Mouse (Mus musculus): ENCODE data around the gene Egfl7. TPM values are rescaled to one million over a fixed set of nuclear protein-coding genes. Genes with fewer than 3 reads are reported as not detected.

Egfl7 gene
- total RNA-seq, 2 experiments from 2014 or later = 42.3 to 67.2 TPM

DNA sequence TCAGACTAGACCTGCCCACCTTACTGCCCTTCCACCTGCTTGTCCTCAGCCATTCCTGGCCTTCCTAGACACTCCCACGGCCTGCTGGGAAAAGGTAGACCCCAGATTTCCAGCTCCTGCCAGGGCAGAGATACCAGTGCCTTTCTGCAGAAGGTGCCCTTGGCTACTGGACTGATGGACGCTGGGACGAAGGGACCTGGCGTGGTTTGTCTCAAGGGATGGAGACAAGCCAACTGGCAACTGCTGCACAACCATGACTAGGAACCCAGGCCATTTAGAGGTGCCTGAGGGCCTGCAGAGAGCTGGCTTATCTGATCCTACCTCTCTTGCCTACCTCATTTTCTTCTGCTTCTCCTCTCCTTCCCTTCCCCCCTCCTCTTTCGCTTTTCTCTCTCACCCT, 35.1 kb downstream of the Egfl7 start:
- DNase-seq = no peak

DNA sequence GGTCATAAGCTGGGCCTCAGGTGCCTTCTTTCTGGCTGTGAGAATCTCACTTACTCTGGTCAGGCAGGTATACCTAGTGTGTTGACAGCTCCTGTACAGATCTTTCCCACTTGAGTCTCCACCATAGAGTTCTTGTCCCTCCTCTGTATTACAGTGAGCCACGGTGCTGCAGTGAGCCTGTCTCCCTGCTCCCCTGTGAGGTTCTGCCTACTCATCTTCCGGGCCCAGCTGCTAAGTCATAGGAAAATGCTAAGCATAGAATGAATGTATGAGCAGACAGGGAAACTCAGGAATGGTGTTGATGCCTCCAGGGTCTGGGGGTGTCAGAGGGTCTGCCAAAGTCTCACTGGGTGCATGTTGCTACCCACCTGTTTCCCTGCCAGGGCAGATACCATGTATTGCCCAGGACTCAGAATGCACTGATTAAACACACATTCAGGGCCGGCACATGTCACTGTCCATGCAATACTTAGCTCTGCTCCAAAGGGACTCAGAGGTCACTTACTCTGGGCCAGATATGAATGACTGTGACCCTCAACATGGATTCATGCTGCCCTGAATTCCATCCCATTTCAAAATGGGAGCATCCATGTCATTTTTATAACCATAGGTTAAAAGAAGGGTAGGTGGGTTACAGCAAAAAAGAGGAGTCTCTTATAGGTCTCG, 35.8 kb downstream of the Egfl7 start:
- no peak for DNase-seq

DNA sequence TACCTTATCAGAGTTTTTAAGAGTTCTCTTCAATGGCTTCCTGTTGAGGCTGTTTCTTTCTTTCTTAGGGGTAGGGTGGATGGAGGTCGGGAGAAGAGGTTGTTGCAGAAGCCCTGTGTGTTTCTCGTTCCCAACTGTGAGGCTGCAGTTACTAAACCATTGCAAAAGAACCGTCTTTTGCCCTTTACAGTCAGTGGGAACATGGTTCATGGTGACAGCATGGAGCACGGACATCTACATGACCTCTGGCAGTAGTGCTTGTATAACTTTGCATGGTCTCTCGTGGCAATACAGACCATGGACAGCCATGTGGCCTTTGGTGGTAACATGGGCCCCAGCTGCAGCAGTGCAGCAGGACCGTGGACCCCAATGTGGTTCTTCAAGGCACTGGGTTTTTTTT, 37.5 kb downstream of the Egfl7 start:
- no peak for DNase-seq

DNA sequence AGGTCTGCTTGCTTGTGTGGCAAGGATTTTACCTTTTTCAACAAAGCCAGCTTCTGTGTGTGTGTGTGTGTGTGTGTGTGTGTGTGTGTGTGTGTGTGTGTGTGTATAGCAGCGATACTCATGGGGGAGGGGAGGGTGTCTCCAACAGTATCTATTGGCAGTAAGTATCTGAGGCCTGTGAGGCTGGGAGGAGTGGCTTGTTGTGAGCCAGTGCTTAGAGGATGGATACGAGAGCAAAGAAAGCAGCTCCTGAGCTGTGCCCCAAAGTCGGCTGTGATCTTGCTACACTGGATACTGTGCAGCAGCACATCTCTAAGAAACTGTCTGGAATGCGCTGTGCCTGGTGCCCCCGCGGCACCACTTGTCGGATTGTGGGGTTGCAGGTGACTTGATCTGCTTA, 38.1 kb downstream of the Egfl7 start:
- DNase-seq = no peak

DNA sequence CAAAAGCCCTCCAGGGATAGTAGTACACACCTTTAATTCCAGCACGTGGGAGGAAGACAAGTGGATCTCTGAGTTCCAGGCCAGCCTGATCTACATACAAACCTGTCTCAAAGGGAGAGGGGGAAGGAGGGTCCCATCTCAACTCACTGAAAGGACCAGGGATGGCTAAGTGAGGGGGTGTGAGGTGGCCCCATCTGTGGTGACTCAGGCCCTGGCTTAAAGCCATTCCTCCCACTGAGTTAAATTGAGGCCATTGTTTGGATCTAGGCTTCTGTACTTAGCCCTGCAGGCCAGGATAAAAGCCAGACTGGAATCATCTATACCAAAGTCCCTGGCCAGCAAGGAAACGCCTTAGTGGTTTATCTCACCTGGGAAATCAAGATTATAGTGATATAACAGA, 41.4 kb downstream of the Egfl7 start:
- no peak for DNase-seq

DNA sequence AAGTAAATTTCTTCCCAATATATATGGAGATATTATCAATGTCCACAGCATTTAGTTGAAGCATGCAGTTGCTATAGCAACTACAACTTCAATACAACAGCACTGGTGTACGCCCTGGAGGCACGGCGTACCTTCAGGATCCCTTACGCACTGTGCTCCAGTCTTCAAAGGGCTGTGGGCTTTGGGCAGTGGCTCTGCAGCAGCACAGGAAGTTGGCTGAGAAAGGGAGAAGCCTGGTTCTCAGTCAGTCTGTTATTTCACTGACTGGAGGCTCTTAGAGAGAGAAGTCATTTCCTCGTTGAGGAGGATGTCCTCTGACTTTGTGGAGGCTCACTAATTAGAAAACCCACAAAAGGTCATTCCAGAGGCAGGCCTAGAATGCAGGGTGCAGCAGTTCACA, 43.2 kb downstream of the Egfl7 start:
- no peak for DNase-seq

DNA sequence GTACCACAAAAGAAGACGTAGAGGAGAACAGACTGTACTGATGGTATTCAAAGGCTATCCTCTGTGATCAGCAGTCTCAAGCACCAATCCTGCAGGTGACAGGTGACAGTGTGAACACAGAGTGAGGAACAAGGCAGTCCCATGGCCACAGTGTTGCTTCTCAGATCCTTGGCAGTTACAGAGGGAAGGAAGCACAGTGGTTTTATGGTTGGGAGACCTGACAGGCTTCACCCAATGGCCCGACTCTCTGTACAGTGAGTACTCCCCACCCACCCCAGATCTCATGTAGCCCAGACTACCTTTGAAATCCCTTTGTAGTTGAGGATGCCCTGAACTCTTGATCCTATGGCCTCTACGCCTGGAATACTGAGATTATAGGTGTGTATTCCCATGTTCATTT, 45.6 kb downstream of the Egfl7 start:
- no peak for DNase-seq

DNA sequence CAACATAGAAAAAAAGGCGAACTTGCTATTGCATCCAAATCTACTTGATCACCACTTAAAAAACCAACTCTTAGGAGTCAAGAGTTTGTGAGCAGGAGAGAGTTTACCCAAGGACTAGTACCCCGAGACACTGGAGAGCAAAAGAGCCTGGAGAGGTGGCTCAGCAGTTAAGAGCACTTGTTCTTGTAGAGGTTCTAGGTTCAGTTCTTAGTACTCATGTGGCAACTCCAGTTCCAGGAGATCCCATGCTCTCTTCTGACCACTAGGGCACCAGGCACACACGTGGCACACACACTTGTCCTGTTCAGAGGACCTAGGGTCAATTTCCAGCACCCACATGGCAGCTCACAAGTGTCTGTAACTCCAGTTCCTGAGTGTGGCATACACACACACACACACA, 46.3 kb downstream of the Egfl7 start:
- no peak for DNase-seq

DNA sequence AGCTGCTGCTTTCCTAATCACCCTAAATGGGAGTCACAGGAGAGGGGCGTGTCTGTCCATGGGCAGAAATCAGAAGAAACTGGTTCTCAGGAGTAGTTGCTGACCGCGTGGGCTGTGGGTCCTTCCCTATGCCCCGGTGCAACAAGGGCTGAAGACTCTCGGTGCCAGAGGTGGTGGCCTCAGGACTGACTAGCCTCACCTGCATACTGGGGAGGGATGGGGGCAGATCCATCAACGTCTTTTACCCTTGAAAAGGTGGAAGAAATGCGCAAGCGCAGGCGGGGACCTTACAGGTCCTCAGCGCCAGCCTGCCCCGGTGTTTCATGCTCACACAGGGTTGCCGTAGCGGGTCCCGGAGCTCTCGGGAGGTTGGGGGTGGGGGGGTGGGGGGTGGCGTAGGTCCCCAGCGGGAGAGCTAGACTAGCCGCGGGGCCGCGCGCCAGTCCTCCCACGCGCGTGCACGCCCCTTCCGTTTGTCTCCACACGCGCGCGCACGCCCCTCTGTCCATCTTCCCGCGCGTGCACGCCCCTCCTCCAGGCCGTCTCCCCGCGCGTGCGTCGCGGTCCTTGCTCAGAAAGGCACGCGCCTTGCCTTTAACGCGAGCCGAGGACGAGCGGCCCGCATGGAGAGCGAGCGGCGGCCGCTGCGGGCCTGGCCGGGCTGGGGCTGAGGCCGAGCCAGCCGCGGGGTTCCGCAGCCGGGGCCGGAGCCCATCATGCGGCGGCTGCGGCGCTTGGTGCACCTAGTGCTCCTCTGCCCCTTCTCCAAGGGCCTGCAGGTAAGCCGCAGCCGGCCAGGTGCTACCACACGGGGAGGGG, 48.3 kb downstream of the Egfl7 start, which contains the start of gene Fam69b:
Fam69b (plus strand) TSS at position 537 of the 819 bp plus-strand sequence.
- peak; percentile 44 for DNase-seq

DNA sequence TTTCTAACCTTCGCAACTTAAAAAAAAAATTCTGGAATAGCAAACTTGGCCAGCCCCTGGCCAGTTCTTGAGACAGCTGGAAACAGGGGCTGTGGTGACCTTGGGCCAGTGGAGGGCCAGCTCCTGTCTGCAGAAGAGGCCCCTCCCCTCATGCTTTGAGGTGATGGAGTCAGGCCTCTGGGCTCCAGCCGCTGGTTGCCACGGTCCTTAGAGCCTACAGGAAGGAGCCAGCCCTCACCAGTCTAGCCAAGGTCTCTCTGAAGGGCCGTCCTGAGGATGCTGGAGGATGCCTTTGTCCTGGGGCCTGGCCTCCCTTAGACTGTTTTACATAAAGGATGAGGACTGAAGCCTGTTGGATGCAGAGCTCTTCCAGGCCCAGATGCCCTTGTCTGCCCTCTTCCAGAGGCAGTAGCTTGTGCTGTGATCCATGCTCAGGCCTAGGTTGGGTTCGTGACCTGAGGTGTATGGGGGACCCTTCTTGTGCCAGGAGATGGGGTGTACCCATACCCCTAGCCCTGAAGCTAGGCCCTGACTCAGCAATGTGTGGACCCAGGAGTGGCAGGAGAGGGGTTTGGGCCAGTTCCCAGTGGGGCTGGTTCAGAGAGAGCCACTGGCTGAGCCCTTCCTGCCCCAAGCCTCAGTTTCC, 49.1 kb downstream of the Egfl7 start:
- DNase-seq = no peak

DNA sequence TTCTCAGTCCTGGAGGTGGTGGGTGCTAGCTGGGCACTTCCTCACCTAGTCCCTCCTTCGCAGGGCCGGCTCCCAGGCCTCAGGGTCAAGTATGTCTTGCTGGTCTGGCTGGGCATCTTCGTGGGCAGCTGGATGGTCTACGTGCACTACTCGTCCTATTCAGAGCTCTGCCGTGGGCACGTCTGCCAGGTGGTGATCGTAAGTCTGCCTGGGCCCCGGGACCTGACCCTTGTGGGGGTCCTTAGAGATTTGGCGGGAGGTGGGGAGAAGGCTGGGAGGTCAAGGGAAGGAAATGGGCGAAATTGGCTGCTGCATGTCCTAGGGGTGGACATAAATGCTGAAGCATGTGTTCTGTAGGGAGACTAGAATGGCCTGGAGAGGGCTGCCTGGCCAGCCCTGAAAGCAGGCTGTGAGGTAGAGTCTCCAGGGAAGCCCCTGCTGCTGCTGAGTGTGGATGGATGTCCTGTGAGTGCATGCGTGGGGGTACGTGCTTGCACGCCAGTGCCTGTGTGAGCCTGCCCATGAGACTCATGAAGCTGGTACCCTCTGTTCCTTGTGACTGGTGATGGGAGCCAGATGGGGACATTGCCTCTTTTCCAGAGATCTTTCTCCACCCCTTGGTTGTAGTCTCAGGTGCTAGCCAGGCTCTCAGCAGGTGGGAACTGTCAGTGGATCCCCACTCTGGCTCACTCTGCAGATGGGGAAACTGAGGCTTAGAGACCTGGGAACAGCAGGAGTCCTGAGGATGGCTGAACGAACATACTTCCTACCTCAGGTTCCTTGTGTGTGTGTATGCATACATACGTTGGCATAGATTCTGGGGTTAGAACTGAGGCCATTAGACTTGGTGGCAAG, 53.0 kb downstream of the Egfl7 start:
- DNase-seq = no peak

DNA sequence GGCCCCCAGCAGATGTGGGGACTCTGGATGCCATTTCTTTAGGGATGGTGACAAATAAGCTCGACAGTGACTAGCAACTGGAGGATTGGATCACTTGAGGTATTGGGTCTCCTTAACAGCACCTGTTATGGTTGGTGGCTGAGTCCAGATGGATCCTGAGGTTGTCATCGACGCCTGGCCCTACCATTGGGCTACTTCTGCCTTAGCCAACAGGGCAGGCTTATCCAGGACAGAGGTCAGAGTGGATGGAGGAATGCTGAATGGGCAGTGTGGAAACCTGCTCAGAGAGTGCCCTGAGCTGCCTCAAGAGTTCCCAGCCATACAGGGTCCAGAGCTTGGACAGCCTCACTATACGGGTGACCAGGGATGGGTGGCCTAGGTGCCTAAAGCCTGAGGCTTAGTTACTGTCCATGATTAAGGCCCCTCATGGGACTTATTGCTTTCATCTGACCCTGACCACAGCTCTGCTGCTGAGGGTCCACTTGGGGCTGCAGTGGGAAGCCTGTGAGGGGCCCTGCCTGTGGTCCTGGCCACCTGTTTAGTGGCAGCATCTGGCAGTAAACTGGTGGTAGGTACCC, 54.2 kb downstream of the Egfl7 start:
- no peak for DNase-seq

DNA sequence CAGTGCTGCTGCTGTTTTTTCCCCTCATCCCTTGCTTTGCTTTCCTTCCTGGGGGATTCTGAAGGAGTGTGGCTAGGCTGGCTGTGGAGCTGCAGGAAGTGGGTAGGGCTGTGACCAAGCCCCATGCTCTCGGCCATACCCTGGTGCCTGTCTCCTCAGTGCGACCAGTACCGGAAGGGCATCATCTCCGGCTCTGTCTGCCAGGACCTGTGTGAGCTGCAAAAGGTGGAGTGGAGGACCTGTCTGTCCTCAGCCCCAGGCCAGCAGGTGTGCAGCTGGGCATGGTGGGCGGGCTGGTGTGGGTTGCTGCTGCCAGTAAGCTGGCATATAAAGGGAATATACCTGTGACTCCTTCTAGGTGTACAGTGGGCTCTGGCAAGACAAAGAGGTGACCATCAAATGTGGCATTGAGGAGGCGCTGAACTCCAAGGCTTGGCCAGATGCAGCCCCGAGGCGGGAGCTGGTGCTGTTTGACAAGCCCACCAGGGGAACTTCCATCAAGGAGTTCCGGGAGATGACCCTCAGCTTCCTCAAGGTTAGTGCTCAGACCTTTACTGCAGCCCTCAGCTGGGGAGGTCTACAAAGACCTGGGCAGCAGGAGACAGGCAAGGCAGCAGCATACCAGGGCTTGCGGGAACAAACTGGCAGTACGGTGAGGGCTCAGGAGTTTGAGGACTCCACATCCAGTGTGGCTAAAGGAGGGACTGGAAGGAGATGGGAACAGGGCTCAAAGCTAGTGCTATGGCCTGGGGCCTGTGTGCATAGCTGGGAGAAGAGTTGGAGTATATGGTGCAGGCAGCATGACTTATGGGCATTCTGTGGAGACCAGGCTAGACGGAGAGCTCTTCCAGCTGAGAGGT, 55.0 kb downstream of the Egfl7 start:
- no peak for DNase-seq

DNA sequence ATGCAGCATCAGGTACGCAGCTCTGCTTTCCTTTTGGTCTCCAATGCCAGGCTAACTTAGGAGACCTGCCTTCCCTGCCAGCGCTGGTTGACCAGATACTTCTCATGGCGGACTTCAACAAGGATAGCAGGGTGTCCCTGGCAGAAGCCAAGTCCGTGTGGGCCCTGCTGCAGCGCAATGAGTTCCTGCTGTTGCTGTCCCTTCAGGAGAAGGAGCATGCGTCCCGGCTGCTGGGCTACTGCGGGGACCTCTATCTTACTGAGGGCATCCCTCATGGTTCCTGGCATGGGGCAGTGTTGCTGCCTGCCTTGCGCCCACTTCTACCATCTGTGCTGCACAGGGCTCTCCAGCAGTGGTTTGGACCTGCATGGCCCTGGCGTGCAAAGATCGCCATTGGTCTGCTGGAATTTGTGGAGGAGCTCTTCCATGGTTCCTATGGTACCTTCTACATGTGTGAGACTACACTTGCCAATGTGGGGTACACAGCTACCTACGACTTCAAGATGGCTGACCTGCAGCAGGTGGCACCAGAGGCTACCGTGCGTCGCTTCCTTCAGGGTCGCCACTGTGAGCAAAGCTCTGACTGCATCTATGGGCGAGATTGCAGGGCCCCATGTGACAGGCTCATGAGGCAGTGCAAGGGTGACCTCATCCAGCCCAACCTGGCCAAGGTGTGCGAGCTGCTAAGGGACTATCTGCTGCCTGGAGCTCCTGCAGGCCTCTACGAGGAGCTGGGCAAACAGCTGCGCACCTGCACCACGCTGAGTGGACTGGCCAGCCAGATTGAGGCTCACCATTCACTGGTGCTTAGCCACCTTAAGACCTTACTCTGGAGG, 55.9 kb downstream of the Egfl7 start:
- no peak for DNase-seq

DNA sequence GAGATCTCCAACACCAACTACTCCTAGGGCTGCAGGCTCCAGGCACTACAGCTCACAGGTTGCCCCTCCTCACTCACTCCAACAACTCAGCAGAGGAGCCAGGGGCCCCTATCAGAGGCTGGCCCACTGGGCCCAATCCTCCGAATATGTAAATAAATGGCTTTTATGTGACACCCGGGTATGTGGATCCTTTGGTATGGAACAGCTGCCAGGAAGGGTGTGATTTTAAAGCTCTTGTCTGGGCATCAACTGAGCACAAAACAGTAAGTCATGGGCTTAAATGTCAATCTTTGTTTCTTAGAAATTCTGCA, 56.5 kb downstream of the Egfl7 start:
- no peak for DNase-seq

DNA sequence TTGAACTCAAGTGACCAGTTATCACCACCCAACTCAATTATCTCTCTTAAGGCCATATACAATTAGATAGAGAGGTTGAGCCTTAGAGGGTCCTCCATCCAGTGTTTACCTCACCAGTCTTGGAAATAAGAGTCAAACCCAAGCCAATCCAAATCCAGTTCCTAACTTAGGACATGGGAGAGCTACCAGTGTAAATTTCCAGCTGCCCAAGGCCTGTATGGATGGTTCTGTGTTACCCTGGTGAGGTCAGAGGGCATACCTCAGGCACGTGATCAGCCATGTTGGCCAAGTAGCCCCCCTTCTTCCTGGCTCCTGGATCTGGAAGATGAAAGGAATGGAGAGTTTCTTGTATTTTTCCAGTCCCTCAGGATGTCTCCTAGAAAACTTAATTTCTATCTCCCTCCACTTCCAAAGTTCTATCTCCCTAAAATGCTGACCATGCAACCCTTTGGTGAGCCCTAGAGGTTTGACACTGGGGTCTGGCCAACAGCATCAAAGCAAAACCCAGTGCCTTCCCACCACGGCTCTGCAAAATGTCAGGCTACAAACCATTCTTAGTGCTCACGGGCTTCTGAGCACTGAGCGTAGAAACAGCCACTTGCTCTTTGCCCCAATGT, 57.6 kb downstream of the Egfl7 start:
- DNase-seq = no peak

DNA sequence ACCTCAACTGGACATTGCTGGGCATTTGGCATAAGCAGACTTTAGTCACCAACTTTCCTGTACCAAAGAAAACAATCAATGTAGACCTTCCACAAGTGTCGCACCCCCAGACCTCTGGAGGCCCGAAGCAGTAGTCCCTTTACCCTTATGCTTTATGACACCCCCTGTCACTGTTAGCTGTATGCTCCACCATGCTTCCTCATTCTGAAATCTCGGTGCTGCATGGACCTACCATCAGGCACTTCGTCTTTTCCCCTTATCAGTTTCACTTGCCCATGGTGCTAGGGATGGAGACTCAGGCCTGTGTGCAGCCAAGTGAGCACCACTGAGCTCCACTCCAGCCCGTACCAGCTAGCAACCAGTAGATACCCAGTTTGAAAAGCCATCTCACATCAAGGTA, 58.2 kb downstream of the Egfl7 start:
- no peak for DNase-seq

DNA sequence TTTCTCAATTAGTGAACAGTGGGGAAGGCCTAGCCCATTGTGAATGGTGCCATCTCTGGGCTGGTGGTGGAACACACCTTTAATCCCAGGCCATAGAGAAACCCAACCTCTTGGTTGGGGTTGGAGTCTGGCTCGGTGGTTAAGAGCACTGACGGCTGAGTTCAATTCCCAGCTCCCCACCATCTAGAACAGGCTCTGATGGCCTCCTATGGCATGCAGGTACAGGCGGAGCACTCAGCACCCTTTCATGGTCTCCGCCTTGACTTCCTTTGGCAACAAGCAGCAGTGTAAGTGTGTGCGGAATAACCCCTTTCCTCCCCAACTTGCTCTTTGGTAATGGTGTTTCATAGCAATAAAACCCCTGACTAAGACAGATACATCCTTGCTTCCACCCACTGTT, 58.8 kb downstream of the Egfl7 start:
- DNase-seq = no peak

DNA sequence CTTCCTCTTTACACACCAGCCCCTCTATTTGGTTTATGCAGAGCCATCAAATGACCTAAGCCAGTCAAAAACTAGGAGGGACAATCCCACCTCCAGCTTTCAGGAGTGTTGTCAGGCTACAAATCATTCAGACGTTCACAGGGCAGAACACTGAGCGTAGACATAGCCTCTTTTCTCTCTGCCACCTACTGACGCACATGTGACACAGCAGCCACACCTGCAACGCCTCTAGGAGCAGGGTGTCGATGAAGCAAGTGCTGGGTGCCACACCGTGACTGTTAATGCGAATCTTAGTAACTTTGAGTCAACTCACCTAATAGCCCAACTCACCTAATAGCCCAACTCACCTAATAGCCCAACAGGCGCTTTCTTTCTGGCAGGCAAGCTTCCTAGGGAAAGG, 59.3 kb downstream of the Egfl7 start:
- no peak for DNase-seq
